Mouse (Mus musculus): ENCODE data around the gene Epb41l4b. TPM values are rescaled to one million over a fixed set of nuclear protein-coding genes. Genes with fewer than 3 reads are reported as not detected.

Gene Epb41l4b
- polyA plus RNA-seq, 1 experiment from 2014 or later: 3.7 TPM

DNA sequence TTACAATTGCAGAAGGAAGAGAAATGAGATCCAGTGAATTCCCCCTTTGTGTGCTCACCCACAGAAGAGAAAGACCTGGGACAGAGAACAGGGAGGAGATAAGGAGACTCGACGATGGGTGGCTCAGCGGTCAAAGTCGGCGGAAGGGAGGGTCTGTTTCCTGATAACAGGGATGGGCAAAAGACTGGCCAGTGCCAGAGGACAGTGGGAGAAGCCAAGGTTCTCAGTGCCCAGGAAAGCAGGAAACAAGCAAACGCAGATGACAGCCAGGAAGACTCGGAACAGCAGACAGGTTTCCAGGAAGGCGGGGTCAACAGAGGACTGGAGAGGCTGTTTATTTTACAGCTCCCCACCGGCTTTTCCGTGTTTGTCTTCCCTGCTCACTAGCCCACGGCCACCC, 20.2 kb downstream of the Epb41l4b start:
- ATAC-seq (replicated peaks): no peak
- no peaks in the 10 kb centered on the region for H3K9me3 ChIP-seq
- WGBS: 56% methylated on average over 11 of the region's 11 CpGs

DNA sequence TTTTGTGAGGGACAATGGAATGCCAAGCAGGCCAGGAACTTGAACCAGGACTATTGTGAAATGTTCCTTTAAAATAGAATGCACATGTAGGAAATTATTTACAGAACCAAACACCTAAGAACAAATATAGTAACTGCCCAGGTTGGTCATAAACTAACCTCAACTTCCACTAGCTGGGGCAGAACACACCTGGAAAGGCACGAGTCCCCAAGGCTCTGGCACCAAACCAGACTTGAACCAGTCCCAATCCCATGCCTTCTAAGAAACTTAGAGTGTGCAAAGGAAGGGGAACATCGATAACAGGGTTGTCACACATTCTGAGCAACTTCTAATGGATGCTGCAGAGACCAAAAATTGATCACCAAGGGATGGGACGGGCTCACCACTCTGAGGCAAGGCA, 21.1 kb downstream of the Epb41l4b start:
- H3K4me2 ChIP-seq: no peak overlapping the region
- H3K9me3 ChIP-seq: no peaks in the 10 kb centered on the region
- H3K4me3 ChIP-seq: no peak overlapping the region
- H3K4me1 ChIP-seq: peaks cover 8% of the 10 kb centered on the region
- ATAC-seq (replicated peaks): no peak
- no peaks in the 10 kb centered on the region for H3K27me3 ChIP-seq (replicated peaks)
- H3K9ac ChIP-seq: no peak overlapping the region
- H3K36me3 ChIP-seq (replicated peaks): no peaks in the 10 kb centered on the region
- WGBS: 90% methylated on average over 3 of the region's 3 CpGs
- H3K27ac ChIP-seq: no peak overlapping the region

More for the DNA sequence above, 20.2 kb downstream of the Epb41l4b start:
- H3K4me1 ChIP-seq: peaks cover 8% of the 10 kb centered on the region
- no peak overlapping the region for H3K27ac ChIP-seq
- H3K9ac ChIP-seq: no peak overlapping the region
- no peak overlapping the region for H3K4me3 ChIP-seq
- H3K4me2 ChIP-seq: no peak overlapping the region
- H3K27me3 ChIP-seq (replicated peaks): no peaks in the 10 kb centered on the region
- H3K36me3 ChIP-seq (replicated peaks): no peaks in the 10 kb centered on the region

DNA sequence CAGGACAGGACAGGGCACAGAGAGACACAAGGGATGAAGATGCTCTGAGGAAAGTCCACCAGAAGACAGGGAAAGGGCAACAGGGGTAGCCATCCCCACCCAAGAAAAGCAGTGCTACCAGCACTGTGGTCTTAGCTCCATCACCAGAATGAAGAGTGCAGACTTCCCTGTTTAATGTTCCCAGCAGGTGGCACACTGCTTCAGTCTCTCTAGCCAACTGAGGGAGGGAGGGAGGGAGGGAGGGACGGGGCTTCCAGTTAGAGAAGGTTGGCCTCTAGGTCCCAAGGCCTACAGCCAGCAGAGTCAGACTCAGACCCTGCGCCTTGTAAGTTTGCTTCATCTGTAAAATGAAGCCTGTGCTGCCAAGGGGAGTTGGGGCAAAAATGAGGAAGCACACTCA, 22.7 kb downstream of the Epb41l4b start:
- Histone ChIP-seq H3K4me3 (no peak overlapping the region), H3K36me3 (replicated peaks) (no peaks in the 10 kb centered on the region), H3K27me3 (replicated peaks) (no peaks in the 10 kb centered on the region), H3K9ac (no peak overlapping the region), H3K4me2 (no peak overlapping the region), H3K4me1 (peaks cover 8% of the 10 kb centered on the region), H3K9me3 (no peaks in the 10 kb centered on the region), H3K27ac (no peak overlapping the region)
- WGBS: 53% methylated on average over 2 of the region's 2 CpGs
- ATAC-seq (replicated peaks): no peak; the same call in 1 of the 2 replicates

DNA sequence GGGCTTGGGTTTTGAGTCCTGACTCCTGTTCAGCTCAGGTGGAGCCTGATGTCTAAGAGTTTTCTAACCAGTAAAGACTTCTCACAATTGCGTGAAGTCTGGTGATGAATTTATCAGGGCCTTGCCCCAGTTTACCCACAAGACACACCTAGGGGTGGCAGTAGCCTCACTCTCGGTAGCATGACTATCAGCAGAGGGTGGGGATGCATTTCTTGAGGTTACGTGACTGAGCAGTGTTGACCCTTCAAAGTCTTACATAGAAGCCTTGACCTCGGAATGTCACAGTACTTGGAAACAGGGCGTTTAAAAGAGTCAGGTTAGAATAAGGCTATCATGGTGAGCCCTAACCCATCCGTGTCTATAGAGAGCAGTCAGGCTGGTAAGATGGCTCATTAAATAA, 23.3 kb downstream of the Epb41l4b start:
- Histone ChIP-seq H3K9ac (no peak overlapping the region), H3K27me3 (replicated peaks) (no peaks in the 10 kb centered on the region), H3K4me1 (peaks cover 8% of the 10 kb centered on the region), H3K9me3 (no peaks in the 10 kb centered on the region), H3K27ac (no peak overlapping the region), H3K4me2 (no peak overlapping the region), H3K36me3 (replicated peaks) (no peaks in the 10 kb centered on the region), H3K4me3 (no peak overlapping the region)
- no peak for ATAC-seq (replicated peaks)
- 85% methylated on average over 6 of the region's 6 CpGs for WGBS

DNA sequence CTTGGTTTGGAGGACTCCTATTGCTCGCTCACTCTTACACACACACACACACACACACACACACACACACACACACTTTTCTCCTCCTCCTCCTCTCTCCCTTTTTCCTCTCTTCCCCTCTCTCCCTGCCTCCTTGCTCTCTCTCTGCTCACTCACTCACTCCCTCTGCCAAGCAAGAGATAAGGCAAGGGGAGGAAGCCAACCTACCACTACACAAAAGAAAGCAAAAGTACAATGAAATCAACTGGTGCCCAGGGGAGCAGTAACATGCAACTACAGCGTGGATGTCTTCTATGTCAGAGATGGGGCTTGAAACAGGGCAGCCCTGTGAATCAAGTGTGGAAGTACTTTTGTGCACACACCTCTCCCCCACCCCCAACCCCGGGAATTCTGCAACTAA, 24.4 kb downstream of the Epb41l4b start:
- no peak overlapping the region for H3K9ac ChIP-seq
- no peaks in the 10 kb centered on the region for H3K36me3 ChIP-seq (replicated peaks)
- H3K4me1 ChIP-seq: peaks cover 8% of the 10 kb centered on the region
- H3K4me3 ChIP-seq: no peak overlapping the region
- H3K9me3 ChIP-seq: no peaks in the 10 kb centered on the region
- H3K27me3 ChIP-seq (replicated peaks): no peaks in the 10 kb centered on the region
- no peak for ATAC-seq (replicated peaks)
- 80% methylated on average over 3 of the region's 3 CpGs for WGBS
- H3K4me2 ChIP-seq: no peak overlapping the region
- no peak overlapping the region for H3K27ac ChIP-seq

DNA sequence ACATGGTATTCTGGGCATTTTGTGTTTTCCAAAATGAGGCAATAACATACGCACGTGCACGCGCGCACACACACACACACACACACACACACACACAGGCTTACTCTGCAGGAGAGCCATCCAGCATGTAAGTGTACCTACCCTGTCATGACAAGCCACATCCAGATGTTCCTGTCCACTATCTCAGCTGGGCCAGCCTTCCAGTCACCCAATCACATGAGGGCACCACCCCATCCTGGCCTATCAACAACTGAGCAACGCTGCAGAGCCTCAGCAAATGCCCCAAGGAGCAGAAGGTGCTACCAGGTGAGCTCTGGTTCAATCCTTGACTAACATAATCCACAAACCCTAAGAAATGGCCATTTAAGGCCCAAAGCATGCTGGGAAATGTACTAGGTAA, 27.0 kb downstream of the Epb41l4b start:
- no peak overlapping the region for H3K4me3 ChIP-seq
- H3K36me3 ChIP-seq (replicated peaks): no peaks in the 10 kb centered on the region
- H3K27me3 ChIP-seq (replicated peaks): no peaks in the 10 kb centered on the region
- H3K27ac ChIP-seq: no peak overlapping the region
- no peaks in the 10 kb centered on the region for H3K4me1 ChIP-seq
- ATAC-seq (replicated peaks): no peak
- no peaks in the 10 kb centered on the region for H3K9me3 ChIP-seq
- no peak overlapping the region for H3K4me2 ChIP-seq
- H3K9ac ChIP-seq: no peak overlapping the region
- WGBS: 94% methylated on average over 6 of the region's 6 CpGs

DNA sequence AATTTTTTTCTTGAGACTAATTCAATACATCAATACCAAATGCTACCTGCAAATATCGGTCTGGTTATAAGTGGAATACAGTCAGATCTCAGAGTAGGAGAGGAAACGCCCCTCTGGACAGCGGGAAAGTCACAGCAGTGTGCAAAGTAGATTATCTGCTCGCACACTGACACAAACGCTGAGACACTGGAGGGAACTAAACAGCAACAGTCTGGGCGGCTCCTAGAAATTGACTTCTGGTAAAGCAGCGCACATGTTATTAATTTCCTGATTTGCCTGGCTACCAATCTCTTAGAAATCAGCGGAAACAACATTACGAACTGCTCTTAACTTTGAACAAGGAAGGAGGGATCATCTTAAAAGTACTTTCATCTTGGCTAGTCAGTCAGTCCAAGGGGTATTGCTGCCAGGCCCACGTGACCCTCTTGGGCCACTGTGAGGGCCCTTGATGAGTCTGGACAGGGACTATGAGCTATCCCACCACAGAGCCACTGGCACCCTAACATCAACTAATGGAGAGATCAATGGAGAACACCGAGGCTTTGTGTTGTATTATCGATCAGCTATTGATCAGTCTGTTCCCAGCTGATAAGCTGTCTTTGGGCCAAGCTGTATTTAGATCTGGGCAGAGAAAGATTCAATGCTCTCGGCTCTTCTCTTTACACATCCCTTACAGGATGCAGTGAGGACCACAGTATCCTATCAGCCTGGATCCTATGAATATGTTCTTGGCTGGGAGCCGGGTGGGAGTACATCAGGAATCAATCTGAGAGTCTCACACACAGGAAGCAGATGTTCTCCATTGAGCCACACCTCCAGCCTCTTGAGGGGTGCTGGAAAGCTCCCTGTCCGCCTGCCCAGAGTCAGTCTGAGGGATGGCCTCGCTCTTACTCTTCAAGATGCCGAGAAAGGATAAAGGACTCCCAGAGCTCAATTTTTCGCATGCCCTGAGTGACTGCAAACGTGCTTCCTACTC, 28.3 kb downstream of the Epb41l4b start:
- peaks cover under 1% of the 10 kb centered on the region; the same call in 1 of the 2 replicates for H3K4me1 ChIP-seq
- no peak overlapping the region for H3K4me2 ChIP-seq
- no peaks in the 10 kb centered on the region for H3K9me3 ChIP-seq
- no peak overlapping the region for H3K9ac ChIP-seq
- no peak overlapping the region for H3K27ac ChIP-seq
- H3K36me3 ChIP-seq (replicated peaks): no peaks in the 10 kb centered on the region
- WGBS: 77% methylated on average over 19 of the region's 19 CpGs
- no peak for ATAC-seq (replicated peaks)
- no peaks in the 10 kb centered on the region for H3K27me3 ChIP-seq (replicated peaks)
- H3K4me3 ChIP-seq: no peak overlapping the region

DNA sequence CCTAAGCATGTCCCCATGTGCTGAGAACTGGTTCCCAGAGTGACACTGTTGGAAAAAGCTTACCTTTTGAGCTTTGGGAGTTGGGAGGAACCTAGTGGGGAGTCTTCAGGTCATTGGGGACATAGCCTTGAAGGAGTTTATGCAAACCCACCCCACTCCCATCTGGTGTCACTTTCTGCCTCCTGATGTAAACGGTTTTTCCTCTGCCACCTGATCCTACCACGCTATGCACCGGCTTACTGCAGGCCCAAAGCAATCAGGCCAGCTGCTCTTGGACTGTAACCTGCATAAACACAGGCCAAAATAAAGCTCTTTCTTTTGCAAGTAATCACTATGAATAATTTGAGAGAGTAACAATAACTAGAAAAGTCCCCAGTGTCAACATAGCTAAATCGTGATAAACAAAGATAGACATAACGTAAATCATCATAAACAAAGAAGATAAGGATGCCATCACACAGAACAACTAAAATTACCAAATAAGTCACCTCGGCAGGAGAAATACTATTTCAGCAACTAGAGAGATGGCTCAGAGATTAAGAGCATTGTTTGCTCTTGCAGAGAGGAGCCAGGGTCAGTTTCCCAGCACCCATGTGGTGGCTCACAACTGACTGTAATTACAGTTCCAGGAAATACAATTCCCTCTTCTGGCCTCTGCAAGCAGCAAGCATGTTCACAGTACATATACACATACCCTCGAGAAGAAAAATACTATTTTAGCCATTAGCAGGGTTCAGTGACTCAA, 29.6 kb downstream of the Epb41l4b start:
- WGBS: 63% methylated on average over 7 of the region's 7 CpGs
- Histone ChIP-seq H3K4me2 (no peak overlapping the region), H3K9me3 (no peaks in the 10 kb centered on the region), H3K27me3 (replicated peaks) (no peaks in the 10 kb centered on the region), H3K27ac (no peak overlapping the region), H3K4me3 (no peak overlapping the region), H3K4me1 (peaks cover 9% of the 10 kb centered on the region; the same call in 1 of the 2 replicates), H3K36me3 (replicated peaks) (no peaks in the 10 kb centered on the region), H3K9ac (no peak overlapping the region)
- no peak for ATAC-seq (replicated peaks)

DNA sequence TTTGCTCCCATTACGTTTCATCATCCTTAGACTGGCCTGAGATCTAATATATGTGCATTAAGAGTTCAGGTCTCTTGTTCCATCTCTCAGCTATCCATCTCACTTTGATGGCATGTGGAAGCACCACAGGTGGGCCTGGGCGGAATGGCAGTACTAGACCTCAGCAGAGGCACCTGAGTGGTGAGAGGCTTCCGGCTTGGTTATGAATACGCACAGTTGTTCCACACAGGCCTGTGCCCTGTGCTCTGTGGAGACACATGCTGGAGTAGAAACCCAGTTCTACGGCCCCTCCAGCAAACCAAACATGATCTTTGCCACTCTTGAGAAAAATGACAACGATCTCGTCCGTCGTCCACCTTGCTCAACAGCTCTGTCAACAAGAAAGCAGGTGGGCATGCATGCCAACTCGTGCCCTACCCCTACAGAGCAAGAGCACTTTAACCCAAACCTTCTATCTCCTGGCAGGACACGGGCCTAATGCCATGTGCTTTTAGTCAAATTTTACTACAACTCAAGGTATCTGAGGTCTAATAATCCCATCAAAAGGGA, 31.2 kb downstream of the Epb41l4b start:
- 87% methylated on average over 11 of the region's 11 CpGs for WGBS
- no peak overlapping the region for H3K4me2 ChIP-seq
- peaks cover 9% of the 10 kb centered on the region; the same call in 1 of the 2 replicates for H3K4me1 ChIP-seq
- no peak overlapping the region for H3K9ac ChIP-seq
- no peaks in the 10 kb centered on the region for H3K36me3 ChIP-seq (replicated peaks)
- H3K27me3 ChIP-seq (replicated peaks): no peaks in the 10 kb centered on the region
- no peak overlapping the region for H3K4me3 ChIP-seq
- H3K9me3 ChIP-seq: no peaks in the 10 kb centered on the region
- no peak for ATAC-seq (replicated peaks)
- H3K27ac ChIP-seq: no peak overlapping the region

DNA sequence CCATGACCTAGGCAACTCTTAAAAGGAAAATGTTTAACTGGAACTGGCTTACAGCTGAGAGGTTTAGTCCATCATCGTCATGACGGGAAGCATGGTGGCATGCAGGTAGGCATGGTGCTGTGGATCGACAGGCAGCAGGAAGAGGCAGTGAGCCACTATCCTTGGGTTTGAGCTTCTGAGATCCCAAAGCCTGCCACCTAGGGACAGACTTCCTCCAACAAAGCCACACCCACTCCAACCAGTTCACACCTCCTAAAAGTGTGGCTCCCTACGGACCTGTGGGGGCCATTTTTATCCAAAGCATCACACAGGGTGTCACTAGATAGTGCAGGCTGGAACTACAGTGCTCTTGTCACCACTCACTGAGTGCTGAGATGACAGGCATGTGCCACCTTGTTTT, 31.8 kb downstream of the Epb41l4b start:
- H3K4me1 ChIP-seq: peaks cover 9% of the 10 kb centered on the region; the same call in 1 of the 2 replicates
- H3K9ac ChIP-seq: no peak overlapping the region
- ATAC-seq (replicated peaks): no peak
- no peaks in the 10 kb centered on the region for H3K36me3 ChIP-seq (replicated peaks)
- H3K27me3 ChIP-seq (replicated peaks): no peaks in the 10 kb centered on the region
- WGBS: 86% methylated on average over 4 of the region's 4 CpGs
- H3K4me2 ChIP-seq: no peak overlapping the region
- no peaks in the 10 kb centered on the region for H3K9me3 ChIP-seq
- H3K4me3 ChIP-seq: no peak overlapping the region
- H3K27ac ChIP-seq: no peak overlapping the region

DNA sequence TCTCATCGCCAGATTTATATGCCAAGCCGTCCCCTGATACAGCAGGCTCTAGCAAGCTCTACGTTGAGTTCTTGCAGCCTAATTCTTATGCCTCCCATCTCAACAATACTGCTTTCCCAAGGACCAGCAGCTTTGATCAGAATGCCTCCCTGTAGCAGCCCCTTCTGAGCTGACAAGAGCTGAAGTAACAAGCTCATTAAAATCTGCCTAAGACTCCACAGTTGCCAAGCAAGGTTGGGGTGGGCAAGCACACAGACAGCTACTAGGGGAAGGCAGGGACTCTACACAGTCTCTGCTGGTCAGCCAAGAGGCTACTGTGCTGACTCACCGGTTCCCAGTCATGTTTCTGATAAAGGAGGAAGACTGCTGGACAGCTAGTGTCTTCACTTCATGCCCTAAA, 33.7 kb downstream of the Epb41l4b start:
- peaks cover 9% of the 10 kb centered on the region; the same call in 1 of the 2 replicates for H3K4me1 ChIP-seq
- no peaks in the 10 kb centered on the region for H3K27me3 ChIP-seq (replicated peaks)
- H3K36me3 ChIP-seq (replicated peaks): no peaks in the 10 kb centered on the region
- H3K9ac ChIP-seq: no peak overlapping the region
- peak overlapping the region; percentile 50; the same call in 1 of the 2 replicates for H3K27ac ChIP-seq
- no peak overlapping the region for H3K4me2 ChIP-seq
- H3K4me3 ChIP-seq: no peak overlapping the region
- no peaks in the 10 kb centered on the region for H3K9me3 ChIP-seq
- ATAC-seq (replicated peaks): peak; percentile 60; the same call in 1 of the 2 replicates
- 51% methylated on average over 4 of the region's 4 CpGs for WGBS

DNA sequence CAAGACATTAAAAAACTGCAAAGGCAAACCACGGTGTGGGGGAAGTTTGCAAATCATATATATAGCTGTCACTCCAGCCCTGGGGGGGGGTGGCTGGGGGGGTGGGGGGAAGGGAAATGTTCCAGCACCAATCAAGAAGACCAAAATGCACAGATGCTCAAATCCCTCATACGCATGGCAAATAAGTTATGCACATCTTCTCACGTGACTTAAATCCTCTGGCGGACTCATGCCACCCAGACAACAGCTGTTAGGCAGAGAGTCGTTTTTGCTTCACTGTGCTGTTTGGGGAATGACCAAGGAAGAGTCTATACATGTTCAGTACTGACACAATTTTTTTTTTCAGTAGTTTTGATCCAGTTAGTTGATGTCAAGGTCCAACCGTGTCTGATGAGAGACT, 37.9 kb downstream of the Epb41l4b start:
- Histone ChIP-seq H3K4me2 (no peak overlapping the region), H3K4me3 (no peak overlapping the region), H3K27me3 (replicated peaks) (no peaks in the 10 kb centered on the region), H3K4me1 (peaks cover 9% of the 10 kb centered on the region; the same call in 1 of the 2 replicates), H3K9ac (no peak overlapping the region), H3K36me3 (replicated peaks) (no peaks in the 10 kb centered on the region), H3K9me3 (no peaks in the 10 kb centered on the region), H3K27ac (no peak overlapping the region)
- WGBS: 59% methylated on average over 6 of the region's 6 CpGs
- no peak for ATAC-seq (replicated peaks)
